Mouse (Mus musculus): Measurements from ENCODE around the gene Gstp1. TPM values are rescaled to one million over a fixed set of nuclear protein-coding genes. Genes with fewer than 3 reads are reported as not detected.

Gstp1 gene
- polyA plus RNA-seq, 1 experiment from 2014 or later: 484 TPM

- Histone ChIP-seq H3K4me1 (ENCODE audit: control insufficient read depth, insufficient read depth, low read length) (no peaks in the 10 kb centered on the region), H3K9ac (replicated peaks; ENCODE audit: low read depth, low read length) (no peak overlapping the region), H3K4me3 (ENCODE audit: low read depth, low read length) (no peak overlapping the region), H3K4me2 (ENCODE audit: low read depth, low read length) (no peak overlapping the region), H3K36me3 (ENCODE audit: control insufficient read depth, insufficient read depth, low read length) (no peaks in the 10 kb centered on the region), H3K27ac (ENCODE audit: low read depth, low read length) (no peak overlapping the region), H3K27me3 (ENCODE audit: control insufficient read depth, insufficient read depth, low read length) (no peaks in the 10 kb centered on the region), H3K9me3 (ENCODE audit: control insufficient read depth, low read length) (no peaks in the 10 kb centered on the region)
- ATAC-seq (ENCODE audit: low read depth): no peak
- WGBS: 91% methylated on average over 3 of the region's 3 CpGs
These were observed 45.8 kb downstream of the Gstp1 start for GRCm38 (mm10) chr19:3991966-3992365.

- no peaks in the 10 kb centered on the region for H3K9me3 ChIP-seq (ENCODE audit: control insufficient read depth, low read length)
These were observed 46.2 kb downstream of the Gstp1 start for GRCm38 (mm10) chr19:3991562-3991961.

DNA sequence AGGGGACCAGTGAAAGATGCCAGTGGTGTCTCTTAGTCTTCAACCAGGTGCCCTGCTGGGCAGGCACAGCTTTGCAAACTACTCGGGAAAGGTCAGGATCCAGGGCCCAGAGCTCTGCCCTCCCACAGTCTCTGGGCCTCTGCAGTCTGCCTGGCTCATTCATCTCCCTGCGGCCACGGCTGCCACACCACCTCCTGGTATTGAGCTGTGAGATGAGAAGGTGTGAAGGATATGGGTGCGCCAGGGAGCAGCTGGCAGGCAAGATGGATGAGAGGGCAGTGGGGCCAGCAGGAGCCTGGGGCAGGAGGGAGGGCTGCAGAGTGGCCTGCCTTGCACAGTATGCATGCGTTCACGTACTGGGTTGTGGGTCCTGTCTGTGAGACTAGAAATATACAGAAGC lies 47.0 kb downstream of the Gstp1 start:
- Histone ChIP-seq H3K36me3 (ENCODE audit: control insufficient read depth, insufficient read depth, low read length) (no peaks in the 10 kb centered on the region), H3K4me1 (ENCODE audit: control insufficient read depth, insufficient read depth, low read length) (no peaks in the 10 kb centered on the region), H3K9me3 (ENCODE audit: control insufficient read depth, low read length) (no peaks in the 10 kb centered on the region), H3K27ac (ENCODE audit: low read depth, low read length) (no peak overlapping the region), H3K9ac (replicated peaks; ENCODE audit: low read depth, low read length) (no peak overlapping the region), H3K27me3 (ENCODE audit: control insufficient read depth, insufficient read depth, low read length) (no peaks in the 10 kb centered on the region), H3K4me2 (ENCODE audit: low read depth, low read length) (no peak overlapping the region), H3K4me3 (ENCODE audit: low read depth, low read length) (no peak overlapping the region)
- ATAC-seq (ENCODE audit: low read depth): no peak
- 44% methylated on average over 6 of the region's 6 CpGs for WGBS

More at GRCm38 (mm10) chr19:3991562-3991961, 46.2 kb downstream of the Gstp1 start:
- Histone ChIP-seq H3K4me3 (ENCODE audit: low read depth, low read length) (no peak overlapping the region), H3K27ac (ENCODE audit: low read depth, low read length) (no peak overlapping the region), H3K4me1 (ENCODE audit: control insufficient read depth, insufficient read depth, low read length) (no peaks in the 10 kb centered on the region), H3K9ac (replicated peaks; ENCODE audit: low read depth, low read length) (no peak overlapping the region), H3K27me3 (ENCODE audit: control insufficient read depth, insufficient read depth, low read length) (no peaks in the 10 kb centered on the region), H3K4me2 (ENCODE audit: low read depth, low read length) (no peak overlapping the region), H3K36me3 (ENCODE audit: control insufficient read depth, insufficient read depth, low read length) (no peaks in the 10 kb centered on the region)
- 98% methylated on average over 3 of the region's 3 CpGs for WGBS
- no peak for ATAC-seq (ENCODE audit: low read depth)

DNA sequence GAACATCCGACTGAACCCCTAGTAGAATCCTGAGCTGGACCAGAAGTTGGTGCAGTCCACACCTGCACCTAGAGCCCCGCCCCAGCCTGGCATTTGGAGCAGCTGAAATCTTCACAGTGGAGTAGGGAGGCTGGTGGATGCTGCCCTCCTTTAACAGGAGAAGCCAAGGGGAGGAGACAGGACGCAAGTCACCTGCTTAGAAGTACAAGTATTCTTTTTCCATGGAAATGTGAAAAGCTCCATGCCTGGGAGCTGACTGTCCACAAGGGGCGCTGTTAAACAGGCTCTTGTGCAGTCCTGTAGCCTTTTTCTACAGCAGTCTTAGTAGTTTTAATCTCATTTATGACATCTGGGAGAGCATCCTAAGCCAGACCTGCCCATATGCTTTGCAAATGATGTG lies 49.0 kb downstream of the Gstp1 start:
- Histone ChIP-seq H3K4me2 (ENCODE audit: low read depth, low read length) (no peak overlapping the region), H3K4me3 (ENCODE audit: low read depth, low read length) (no peak overlapping the region), H3K27ac (ENCODE audit: low read depth, low read length) (no peak overlapping the region), H3K27me3 (ENCODE audit: control insufficient read depth, insufficient read depth, low read length) (no peaks in the 10 kb centered on the region), H3K9me3 (ENCODE audit: control insufficient read depth, low read length) (no peaks in the 10 kb centered on the region), H3K4me1 (ENCODE audit: control insufficient read depth, insufficient read depth, low read length) (0 out of 2 replicates have a peak, but pooled peaks cover 3% of the 10 kb centered on the region), H3K36me3 (ENCODE audit: control insufficient read depth, insufficient read depth, low read length) (no peaks in the 10 kb centered on the region), H3K9ac (replicated peaks; ENCODE audit: low read depth, low read length) (no peak overlapping the region)
- no peak for ATAC-seq (ENCODE audit: low read depth)
- 86% methylated on average over 4 of the region's 4 CpGs for WGBS

GRCm38 (mm10) chr19:3988066-3988465 lies 49.7 kb downstream of the Gstp1 start:
- H3K4me3 ChIP-seq (ENCODE audit: low read depth, low read length): no peak overlapping the region
- ATAC-seq (ENCODE audit: low read depth): no peak
- WGBS: 90% methylated on average over 14 of the region's 14 CpGs
- 0 out of 2 replicates have a peak, but pooled peaks cover 3% of the 10 kb centered on the region for H3K4me1 ChIP-seq (ENCODE audit: control insufficient read depth, insufficient read depth, low read length)
- H3K9ac ChIP-seq (replicated peaks; ENCODE audit: low read depth, low read length): no peak overlapping the region
- no peak overlapping the region for H3K4me2 ChIP-seq (ENCODE audit: low read depth, low read length)
- H3K9me3 ChIP-seq (ENCODE audit: control insufficient read depth, low read length): no peaks in the 10 kb centered on the region
- H3K27me3 ChIP-seq (ENCODE audit: control insufficient read depth, insufficient read depth, low read length): no peaks in the 10 kb centered on the region
- H3K27ac ChIP-seq (ENCODE audit: low read depth, low read length): no peak overlapping the region
- no peaks in the 10 kb centered on the region for H3K36me3 ChIP-seq (ENCODE audit: control insufficient read depth, insufficient read depth, low read length)

DNA sequence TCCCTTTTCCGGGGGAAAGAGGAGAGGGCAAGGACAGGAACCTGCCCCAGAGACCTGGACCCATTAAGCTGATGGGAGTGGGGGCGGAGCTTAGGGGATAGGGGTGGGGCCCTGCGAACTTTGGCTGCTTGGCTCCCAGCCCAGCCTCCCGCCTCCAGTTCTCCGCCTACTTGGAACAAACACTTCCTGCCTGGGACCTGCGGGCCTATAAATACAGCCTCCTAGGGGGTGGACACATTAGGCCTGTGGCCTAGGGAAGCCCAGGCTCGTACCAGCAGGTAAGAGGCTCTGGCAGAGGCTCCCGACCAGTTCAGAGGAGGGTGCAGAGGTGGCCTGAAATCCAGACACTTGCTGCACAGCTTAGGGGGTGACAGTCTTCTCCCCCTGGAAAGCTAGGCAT lies 51.5 kb downstream of the Gstp1 start, which contains the start of gene Acy3:
Gene Acy3 (plus strand): TSS at position 237 of the 400 bp plus-strand sequence.
- Histone ChIP-seq H3K4me3 (ENCODE audit: low read depth, low read length) (no peak within 1 kb of the TSS), H3K9ac (replicated peaks; ENCODE audit: low read depth, low read length) (no peak within 1 kb of the TSS), H3K27ac (ENCODE audit: low read depth, low read length) (no peak within 1 kb of the TSS), H3K4me1 (ENCODE audit: control insufficient read depth, insufficient read depth, low read length) (0 out of 2 replicates have a peak, but pooled peaks cover 3% of the 10 kb centered on the region), H3K27me3 (ENCODE audit: control insufficient read depth, insufficient read depth, low read length) (no peaks in the 10 kb centered on the region), H3K9me3 (ENCODE audit: control insufficient read depth, low read length) (no peaks in the 10 kb centered on the region), H3K36me3 (ENCODE audit: control insufficient read depth, insufficient read depth, low read length) (no peaks in the 10 kb centered on the region), H3K4me2 (ENCODE audit: low read depth, low read length) (no peak within 1 kb of the TSS)
- ATAC-seq (ENCODE audit: low read depth): no peak
- WGBS: 15% methylated on average over 8 of the region's 8 CpGs

Other genes with a start within 250 kb of the Gstp1 start
- gene Chka, start 186.2 kb downstream of the Gstp1 start, polyA plus RNA-seq (2014; fragmentation: Nextera tagmentation; extraction: Ambion mirVana): 61.2 and 71.1 TPM in 2 replicates
- 8.6 and 16.7 TPM in 2 replicates for gene Tcirg1, start 130.9 kb downstream of the Gstp1 start, polyA plus RNA-seq (2014; fragmentation: Nextera tagmentation; extraction: Ambion mirVana)
- gene Ndufs8, start 125.2 kb downstream of the Gstp1 start, polyA plus RNA-seq (2014; fragmentation: Nextera tagmentation; extraction: Ambion mirVana): 316 and 358 TPM in 2 replicates
- 2.1 and 3.1 TPM in 2 replicates for gene Aldh3b1, start 108.2 kb downstream of the Gstp1 start, polyA plus RNA-seq (2014; fragmentation: Nextera tagmentation; extraction: Ambion mirVana)
- gene Unc93b1, start 102.8 kb downstream of the Gstp1 start, polyA plus RNA-seq (2014; fragmentation: Nextera tagmentation; extraction: Ambion mirVana): 4.6 and 8.9 TPM in 2 replicates
- gene Aldh3b3, start 79.3 kb downstream of the Gstp1 start, polyA plus RNA-seq (2014; fragmentation: Nextera tagmentation; extraction: Ambion mirVana): not detected in 2 replicates
- 0.15 and 0.40 TPM in 2 replicates for gene Aldh3b2, start 65.7 kb downstream of the Gstp1 start, polyA plus RNA-seq (2014; fragmentation: Nextera tagmentation; extraction: Ambion mirVana)
- 1.6 and 3.0 TPM in 2 replicates for gene Acy3, start 51.4 kb downstream of the Gstp1 start, polyA plus RNA-seq (2014; fragmentation: Nextera tagmentation; extraction: Ambion mirVana)
- gene Tbx10, start 45.2 kb downstream of the Gstp1 start, polyA plus RNA-seq (2014; fragmentation: Nextera tagmentation; extraction: Ambion mirVana): not detected in 2 replicates
- gene Nudt8, start 37.4 kb downstream of the Gstp1 start, polyA plus RNA-seq (2014; fragmentation: Nextera tagmentation; extraction: Ambion mirVana): 29.4 and 33.7 TPM in 2 replicates
- gene Gm49405, start 37.4 kb downstream of the Gstp1 start, polyA plus RNA-seq (2014; fragmentation: Nextera tagmentation; extraction: Ambion mirVana): 3.8 and 4.9 TPM in 2 replicates
- 6.2 and 6.5 TPM in 2 replicates for gene Doc2g, start 34.7 kb downstream of the Gstp1 start, polyA plus RNA-seq (2014; fragmentation: Nextera tagmentation; extraction: Ambion mirVana)
- gene Ndufv1, start 25.2 kb downstream of the Gstp1 start, polyA plus RNA-seq (2014; fragmentation: Nextera tagmentation; extraction: Ambion mirVana): 241 and 262 TPM in 2 replicates
- gene Gstp2, start 8.0 kb upstream of the Gstp1 start, polyA plus RNA-seq (2014; fragmentation: Nextera tagmentation; extraction: Ambion mirVana): 2.4 TPM in 1 of 2 replicates, not detected in the other
- not detected in 2 replicates for gene Gstp3, start 21.6 kb upstream of the Gstp1 start, polyA plus RNA-seq (2014; fragmentation: Nextera tagmentation; extraction: Ambion mirVana)
- gene Cabp2, start 43.6 kb upstream of the Gstp1 start, polyA plus RNA-seq (2014; fragmentation: Nextera tagmentation; extraction: Ambion mirVana): not detected in 2 replicates
- gene Cdk2ap2, start 59.2 kb upstream of the Gstp1 start, polyA plus RNA-seq (2014; fragmentation: Nextera tagmentation; extraction: Ambion mirVana): 78.3 and 81.1 TPM in 2 replicates
- 65.1 and 76.5 TPM in 2 replicates for gene Pitpnm1, start 62.0 kb upstream of the Gstp1 start, polyA plus RNA-seq (2014; fragmentation: Nextera tagmentation; extraction: Ambion mirVana)
- 98.8 and 110 TPM in 2 replicates for gene Aip, start 87.9 kb upstream of the Gstp1 start, polyA plus RNA-seq (2014; fragmentation: Nextera tagmentation; extraction: Ambion mirVana)
- gene Gpr152, start 101.8 kb upstream of the Gstp1 start, polyA plus RNA-seq (2014; fragmentation: Nextera tagmentation; extraction: Ambion mirVana): not detected in 2 replicates
- 0.13 and 0.31 TPM in 2 replicates for gene Cabp4, start 106.0 kb upstream of the Gstp1 start, polyA plus RNA-seq (2014; fragmentation: Nextera tagmentation; extraction: Ambion mirVana)
- 86.9 and 105 TPM in 2 replicates for gene Coro1b, start 110.6 kb upstream of the Gstp1 start, polyA plus RNA-seq (2014; fragmentation: Nextera tagmentation; extraction: Ambion mirVana)
- 0.51 and 1.0 TPM in 2 replicates for gene Ptprcap, start 115.6 kb upstream of the Gstp1 start, polyA plus RNA-seq (2014; fragmentation: Nextera tagmentation; extraction: Ambion mirVana)
- gene Rps6kb2, start 125.4 kb upstream of the Gstp1 start, polyA plus RNA-seq (2014; fragmentation: Nextera tagmentation; extraction: Ambion mirVana): 40.9 and 45.1 TPM in 2 replicates
- 3.0 and 6.1 TPM in 2 replicates for gene Carns1, start 137.5 kb upstream of the Gstp1 start, polyA plus RNA-seq (2014; fragmentation: Nextera tagmentation; extraction: Ambion mirVana)
- gene Tbc1d10c, start 153.3 kb upstream of the Gstp1 start, polyA plus RNA-seq (2014; fragmentation: Nextera tagmentation; extraction: Ambion mirVana): 0.79 and 1.1 TPM in 2 replicates
- 574 and 606 TPM in 2 replicates for gene Ppp1ca, start 154.1 kb upstream of the Gstp1 start, polyA plus RNA-seq (2014; fragmentation: Nextera tagmentation; extraction: Ambion mirVana)
- gene Rad9a, start 163.7 kb upstream of the Gstp1 start, polyA plus RNA-seq (2014; fragmentation: Nextera tagmentation; extraction: Ambion mirVana): 23.0 and 23.7 TPM in 2 replicates
- gene Clcf1, start 176.3 kb upstream of the Gstp1 start, polyA plus RNA-seq (2014; fragmentation: Nextera tagmentation; extraction: Ambion mirVana): 0.78 and 1.5 TPM in 2 replicates
- gene AC109138.7, start 176.4 kb upstream of the Gstp1 start, polyA plus RNA-seq (2014; fragmentation: Nextera tagmentation; extraction: Ambion mirVana): not detected in 2 replicates
- gene Pold4, start 193.9 kb upstream of the Gstp1 start, polyA plus RNA-seq (2014; fragmentation: Nextera tagmentation; extraction: Ambion mirVana): 21.1 and 22.6 TPM in 2 replicates
- 12.2 and 14.0 TPM in 2 replicates for gene Ssh3, start 231.2 kb upstream of the Gstp1 start, polyA plus RNA-seq (2014; fragmentation: Nextera tagmentation; extraction: Ambion mirVana)
- 50.7 and 62.9 TPM in 2 replicates for gene Ankrd13d, start 245.2 kb upstream of the Gstp1 start, polyA plus RNA-seq (2014; fragmentation: Nextera tagmentation; extraction: Ambion mirVana)